Mouse (Mus musculus): ENCODE results near the gene Clip3. TPM values are rescaled to one million over a fixed set of nuclear protein-coding genes. Genes with fewer than 3 reads are reported as not detected.
A peak's percentile ranks its signal among the peaks of the same experiment; 100 is the strongest.

The Clip3 gene
- polyA plus RNA-seq, 1 experiment from 2014 or later, result 51.1 TPM

- Histone ChIP-seq H3K27me3 (ENCODE audit: control insufficient read depth, insufficient read depth, low read length) (no peaks in the 10 kb centered on the region), H3K9me3 (ENCODE audit: control insufficient read depth, low read length) (no peaks in the 10 kb centered on the region), H3K4me1 (ENCODE audit: control insufficient read depth, insufficient read depth, low read length) (no peaks in the 10 kb centered on the region; the same call in 1 of the 2 replicates), H3K4me2 (replicated peaks; ENCODE audit: low read depth, low read length) (peak overlapping the region; percentile 50), H3K4me3 (ENCODE audit: low read length) (peak overlapping the region; percentile 65; the same call in 1 of the 2 replicates), H3K36me3 (ENCODE audit: control insufficient read depth, insufficient read depth, low read length) (no peaks in the 10 kb centered on the region), H3K27ac (ENCODE audit: low read depth, low read length) (no peak overlapping the region), H3K9ac (ENCODE audit: low read depth, low read length) (peak overlapping the region; percentile 44; the same call in 1 of the 2 replicates)
- no peak for ATAC-seq (ENCODE audit: low FRiP score, low TSS enrichment)
- WGBS, result 53% methylated on average over 2 of the region's 2 CpGs
These were observed 12.6 kb upstream of the Clip3 start for GRCm38 (mm10) chr7:30278911-30279310.

DNA sequence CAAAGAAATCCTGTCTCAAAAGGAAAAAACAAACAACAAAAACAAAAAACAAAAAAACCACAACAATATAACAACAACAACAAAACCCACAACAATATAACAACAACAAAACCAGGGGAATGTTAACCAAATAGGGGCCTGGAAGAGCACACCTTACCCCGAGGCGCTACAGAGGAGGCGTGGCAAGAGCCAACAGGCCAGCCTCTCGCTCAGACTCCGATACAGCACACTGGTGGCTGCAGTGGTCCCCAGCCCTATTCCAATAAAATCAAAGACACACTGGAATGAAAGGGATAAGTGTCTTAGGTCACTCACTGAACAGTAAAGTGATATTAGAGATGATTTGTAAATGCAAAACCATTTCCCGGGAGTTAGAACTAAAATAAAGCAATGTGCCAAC lies 12.0 kb upstream of the Clip3 start:
- Histone ChIP-seq H3K9me3 (ENCODE audit: control insufficient read depth, low read length) (no peaks in the 10 kb centered on the region), H3K9ac (ENCODE audit: low read depth, low read length) (peak overlapping the region; percentile 44; the same call in 1 of the 2 replicates), H3K36me3 (ENCODE audit: control insufficient read depth, insufficient read depth, low read length) (no peaks in the 10 kb centered on the region), H3K4me3 (ENCODE audit: low read length) (peak overlapping the region; percentile 65), H3K27ac (ENCODE audit: low read depth, low read length) (no peak overlapping the region), H3K4me2 (replicated peaks; ENCODE audit: low read depth, low read length) (peak overlapping the region; percentile 50), H3K4me1 (ENCODE audit: control insufficient read depth, insufficient read depth, low read length) (no peaks in the 10 kb centered on the region; the same call in 1 of the 2 replicates), H3K27me3 (ENCODE audit: control insufficient read depth, insufficient read depth, low read length) (no peaks in the 10 kb centered on the region)
- under 1% methylated on average over 6 of the region's 6 CpGs for WGBS
- ATAC-seq (ENCODE audit: low FRiP score, low TSS enrichment), result peak; percentile 36; the same call in 1 of the 2 replicates

DNA sequence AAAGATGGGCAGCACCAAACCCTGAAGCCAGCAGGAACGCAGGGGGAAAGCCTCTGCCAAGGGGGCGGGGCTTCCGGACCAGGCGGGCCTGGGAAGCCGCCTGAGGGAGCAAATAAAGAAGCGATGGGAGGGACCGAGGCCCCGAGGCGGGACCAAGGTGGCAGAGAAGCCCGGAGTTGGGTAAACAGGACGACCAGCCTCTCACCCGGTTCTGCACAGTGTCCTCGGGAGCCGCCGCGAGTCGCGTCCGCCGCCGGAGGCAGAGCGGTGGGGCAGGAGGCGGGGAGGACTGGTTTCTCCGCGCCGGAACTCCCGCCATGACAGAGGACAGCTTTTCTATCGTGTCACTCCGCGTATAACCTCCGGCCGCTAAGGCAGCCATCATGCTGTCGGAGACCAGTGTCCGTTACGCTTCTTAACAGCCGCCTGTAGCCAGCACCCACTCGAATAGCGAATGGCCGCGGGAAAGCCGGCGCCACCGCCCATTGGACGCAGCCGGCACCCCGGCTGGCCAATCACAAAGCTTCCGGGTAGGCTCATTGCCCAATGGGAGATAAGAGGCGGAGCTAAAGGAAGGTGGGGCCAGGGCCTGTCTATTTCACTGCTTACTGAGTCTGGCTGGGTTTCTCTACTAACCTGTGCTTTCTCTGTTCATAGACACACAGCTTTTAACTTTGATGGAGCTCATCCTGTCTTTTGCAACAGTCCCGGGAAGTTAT lies 11.4 kb upstream of the Clip3 start, which contains the start of the genes Thap8 and Wdr62:
Thap8 (plus strand) TSS at position 144 of the 719 bp plus-strand sequence.
Wdr62 (minus strand) TSS at position 469 of the 719 bp plus-strand sequence.
- WGBS, result under 1% methylated on average over 48 of the region's 49 CpGs
- peak within 1 kb of the TSS; percentile 44; the same call in 1 of the 2 replicates for H3K9ac ChIP-seq (ENCODE audit: low read depth, low read length)
- no peaks in the 10 kb centered on the region; the same call in 1 of the 2 replicates for H3K4me1 ChIP-seq (ENCODE audit: control insufficient read depth, insufficient read depth, low read length)
- peak within 1 kb of the TSS; percentile 65 for H3K4me3 ChIP-seq (ENCODE audit: low read length)
- ATAC-seq (ENCODE audit: low FRiP score, low TSS enrichment), result peak; percentile 96
- H3K4me2 ChIP-seq (replicated peaks; ENCODE audit: low read depth, low read length), result peak within 1 kb of the TSS; percentile 50
- no peaks in the 10 kb centered on the region for H3K36me3 ChIP-seq (ENCODE audit: control insufficient read depth, insufficient read depth, low read length)
- H3K9me3 ChIP-seq (ENCODE audit: control insufficient read depth, low read length), result no peaks in the 10 kb centered on the region
- no peaks in the 10 kb centered on the region for H3K27me3 ChIP-seq (ENCODE audit: control insufficient read depth, insufficient read depth, low read length)
- peak within 1 kb of the TSS; percentile 90 for H3K27ac ChIP-seq (ENCODE audit: low read depth, low read length)

DNA sequence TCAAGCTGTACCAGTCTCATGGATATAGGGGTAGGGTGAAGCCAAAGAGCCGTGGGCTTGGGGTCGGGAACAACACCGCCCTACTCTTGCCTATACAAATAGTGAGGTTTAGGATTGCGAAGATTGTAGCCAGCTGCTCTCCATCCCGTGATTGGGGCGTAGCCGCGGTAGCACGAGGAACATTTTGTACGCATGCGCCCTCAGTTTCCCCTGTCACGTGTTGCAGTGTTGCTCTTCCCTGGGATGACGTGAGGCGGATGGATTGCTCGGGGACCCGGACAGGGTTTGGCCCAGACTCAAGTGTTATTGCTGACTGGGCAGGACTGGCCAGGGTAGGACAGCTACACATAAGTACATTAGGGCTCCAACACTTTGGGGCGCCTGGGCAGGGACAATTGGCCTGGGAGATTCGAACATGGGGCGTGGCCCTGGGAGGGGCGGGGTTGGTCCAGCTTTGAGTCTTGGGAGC lies 10.8 kb upstream of the Clip3 start:
- H3K4me3 ChIP-seq (ENCODE audit: low read length), result peak overlapping the region; percentile 65
- H3K9ac ChIP-seq (ENCODE audit: low read depth, low read length), result peak overlapping the region; percentile 44; the same call in 1 of the 2 replicates
- H3K4me2 ChIP-seq (replicated peaks; ENCODE audit: low read depth, low read length), result peak overlapping the region; percentile 50
- no peaks in the 10 kb centered on the region; the same call in 1 of the 2 replicates for H3K4me1 ChIP-seq (ENCODE audit: control insufficient read depth, insufficient read depth, low read length)
- peak overlapping the region; percentile 90 for H3K27ac ChIP-seq (ENCODE audit: low read depth, low read length)
- no peaks in the 10 kb centered on the region for H3K9me3 ChIP-seq (ENCODE audit: control insufficient read depth, low read length)
- WGBS, result under 1% methylated on average over 20 of the region's 20 CpGs
- no peaks in the 10 kb centered on the region for H3K36me3 ChIP-seq (ENCODE audit: control insufficient read depth, insufficient read depth, low read length)
- peak; percentile 87 for ATAC-seq (ENCODE audit: low FRiP score, low TSS enrichment)
- no peaks in the 10 kb centered on the region for H3K27me3 ChIP-seq (ENCODE audit: control insufficient read depth, insufficient read depth, low read length)

DNA sequence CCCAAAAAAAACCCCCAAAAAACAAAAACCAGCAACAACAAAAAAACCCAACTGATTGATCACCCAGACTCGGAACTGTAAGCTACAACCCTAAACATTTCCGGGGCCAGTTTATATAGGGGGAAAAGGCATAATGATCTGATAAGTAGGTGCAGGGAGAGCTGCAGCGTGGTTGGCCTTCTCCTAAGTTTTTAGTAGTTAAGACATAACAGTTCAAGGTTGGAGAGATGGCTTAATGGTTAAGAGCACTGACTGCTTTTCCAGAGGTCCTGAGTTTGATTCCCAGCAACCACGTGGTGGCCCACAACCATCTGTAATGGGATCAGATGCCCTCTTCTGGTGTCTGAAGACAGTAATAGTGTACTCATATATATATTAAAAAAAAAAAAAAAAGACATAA lies 10.0 kb upstream of the Clip3 start:
- Histone ChIP-seq H3K27ac (ENCODE audit: low read depth, low read length) (no peak overlapping the region), H3K9me3 (ENCODE audit: control insufficient read depth, low read length) (no peaks in the 10 kb centered on the region), H3K27me3 (ENCODE audit: control insufficient read depth, insufficient read depth, low read length) (no peaks in the 10 kb centered on the region), H3K4me1 (ENCODE audit: control insufficient read depth, insufficient read depth, low read length) (no peaks in the 10 kb centered on the region; the same call in 1 of the 2 replicates), H3K36me3 (ENCODE audit: control insufficient read depth, insufficient read depth, low read length) (no peaks in the 10 kb centered on the region), H3K4me3 (ENCODE audit: low read length) (no peak overlapping the region), H3K4me2 (replicated peaks; ENCODE audit: low read depth, low read length) (peak overlapping the region; percentile 50; the same call in 1 of the 2 replicates), H3K9ac (ENCODE audit: low read depth, low read length) (0 out of 2 replicates have a peak overlapping the region, but pooled peaks have one; percentile 44)
- 78% methylated on average over 4 of the region's 4 CpGs for WGBS
- no peak for ATAC-seq (ENCODE audit: low FRiP score, low TSS enrichment)

GRCm38 (mm10) chr7:30282740-30283139 lies 8.8 kb upstream of the Clip3 start:
- Histone ChIP-seq H3K4me2 (replicated peaks; ENCODE audit: low read depth, low read length) (no peak overlapping the region), H3K4me1 (ENCODE audit: control insufficient read depth, insufficient read depth, low read length) (no peaks in the 10 kb centered on the region; the same call in 1 of the 2 replicates), H3K27ac (ENCODE audit: low read depth, low read length) (no peak overlapping the region), H3K36me3 (ENCODE audit: control insufficient read depth, insufficient read depth, low read length) (no peaks in the 10 kb centered on the region), H3K9ac (ENCODE audit: low read depth, low read length) (no peak overlapping the region), H3K4me3 (ENCODE audit: low read length) (no peak overlapping the region), H3K27me3 (ENCODE audit: control insufficient read depth, insufficient read depth, low read length) (no peaks in the 10 kb centered on the region), H3K9me3 (ENCODE audit: control insufficient read depth, low read length) (no peaks in the 10 kb centered on the region)
- 87% methylated on average over 7 of the region's 7 CpGs for WGBS
- no peak for ATAC-seq (ENCODE audit: low FRiP score, low TSS enrichment)

DNA sequence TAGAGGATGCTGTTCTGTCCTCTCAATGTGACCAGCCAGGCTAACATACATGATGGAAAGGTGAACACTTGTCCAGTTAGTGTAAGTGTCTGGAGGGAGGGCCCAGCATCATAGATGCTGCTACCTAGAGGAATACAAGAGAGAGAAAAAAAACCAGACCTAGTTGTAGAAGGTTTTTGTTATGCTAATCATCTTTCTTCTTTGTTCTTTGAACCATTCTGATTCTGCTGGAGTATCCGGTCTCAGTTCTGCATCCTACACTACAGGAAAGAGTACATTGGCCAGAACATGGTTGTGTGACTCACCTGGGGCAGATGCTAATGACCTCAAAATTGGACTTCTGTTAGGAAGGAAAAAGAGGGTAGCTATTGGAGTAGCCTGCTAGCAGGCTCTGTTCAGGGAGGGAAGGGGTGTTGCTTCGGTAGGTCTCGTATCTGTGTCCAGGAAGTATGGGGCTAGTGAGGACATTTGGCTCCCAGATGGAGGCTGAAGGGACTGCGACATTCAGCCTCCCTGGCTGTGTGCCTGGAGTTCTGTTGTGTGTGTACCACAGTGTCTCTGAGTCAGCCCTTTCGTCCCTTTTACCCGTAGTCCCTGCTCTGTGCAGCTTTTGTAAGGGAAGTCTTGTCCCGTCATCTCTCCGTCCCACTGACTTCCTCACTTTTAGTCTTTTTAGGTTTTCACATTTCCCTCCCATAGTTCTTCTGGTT lies 4.7 kb upstream of the Clip3 start:
- ATAC-seq (ENCODE audit: low FRiP score, low TSS enrichment), result no peak
- WGBS, result 70% methylated on average over 8 of the region's 8 CpGs

DNA sequence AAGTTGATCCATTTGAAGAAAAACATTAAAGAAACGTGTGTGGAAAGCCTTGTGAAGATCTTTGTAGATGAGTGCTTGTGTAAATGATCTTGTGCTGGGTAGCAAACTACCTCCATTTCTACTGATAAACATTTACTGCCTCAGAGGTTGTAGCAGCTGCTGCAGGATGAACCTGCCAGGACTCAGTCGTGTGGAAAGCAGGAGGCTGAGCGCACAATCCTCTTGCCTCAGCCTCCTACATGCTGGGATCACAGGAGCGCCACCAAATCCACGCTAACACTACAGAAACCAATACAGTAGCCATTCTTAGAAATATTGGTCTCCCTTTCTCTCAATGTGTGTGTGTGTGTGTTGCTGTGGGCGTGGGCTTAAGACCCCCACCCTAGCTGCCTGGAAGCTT lies 3.5 kb upstream of the Clip3 start:
- 62% methylated on average over 6 of the region's 6 CpGs for WGBS
- Histone ChIP-seq H3K4me2 (replicated peaks; ENCODE audit: low read depth, low read length) (no peak overlapping the region), H3K27ac (ENCODE audit: low read depth, low read length) (no peak overlapping the region), H3K27me3 (ENCODE audit: control insufficient read depth, insufficient read depth, low read length) (no peaks in the 10 kb centered on the region), H3K36me3 (ENCODE audit: control insufficient read depth, insufficient read depth, low read length) (no peaks in the 10 kb centered on the region), H3K4me1 (ENCODE audit: control insufficient read depth, insufficient read depth, low read length) (peaks cover 16% of the 10 kb centered on the region), H3K9me3 (ENCODE audit: control insufficient read depth, low read length) (no peaks in the 10 kb centered on the region), H3K9ac (ENCODE audit: low read depth, low read length) (no peak overlapping the region), H3K4me3 (ENCODE audit: low read length) (no peak overlapping the region)
- ATAC-seq (ENCODE audit: low FRiP score, low TSS enrichment), result no peak

More for the DNA sequence above, 4.7 kb upstream of the Clip3 start:
- no peak overlapping the region for H3K9ac ChIP-seq (ENCODE audit: low read depth, low read length)
- no peak overlapping the region for H3K4me3 ChIP-seq (ENCODE audit: low read length)
- no peaks in the 10 kb centered on the region for H3K27me3 ChIP-seq (ENCODE audit: control insufficient read depth, insufficient read depth, low read length)
- H3K9me3 ChIP-seq (ENCODE audit: control insufficient read depth, low read length), result no peaks in the 10 kb centered on the region
- no peaks in the 10 kb centered on the region for H3K36me3 ChIP-seq (ENCODE audit: control insufficient read depth, insufficient read depth, low read length)
- no peak overlapping the region for H3K4me2 ChIP-seq (replicated peaks; ENCODE audit: low read depth, low read length)
- no peak overlapping the region for H3K27ac ChIP-seq (ENCODE audit: low read depth, low read length)
- peaks cover 8% of the 10 kb centered on the region for H3K4me1 ChIP-seq (ENCODE audit: control insufficient read depth, insufficient read depth, low read length)
